ENCODE assay signal across 10 mouse cellular contexts in genomic region chr11:100814498-100814897, GRCm38 (mm10). TPM values are rescaled to one million over a fixed set of nuclear protein-coding genes. Genes with fewer than 3 reads are reported as not detected.
DNase-seq lines count a peak whose midpoint lies in the region; ATAC-seq lines count a peak whose summit lies in the region.
"Had no signal": no experiment of that assay in that cellular context is flagged by ENCODE, and none has a peak within 500 bp of the region (broad histone marks: within the 10 kb centered on the region; RNA-seq: fewer than 3 reads in every experiment).

No protein-coding gene starts in this region.

- H3K27ac ChIP-seq in stomach, embryonic 15.5 days: no peak overlapping the region
- no peak overlapping the region for H3K27ac ChIP-seq in forebrain, embryonic 11.5 days (ENCODE audit: low read depth, low read length)
- no peak overlapping the region for H3K27ac ChIP-seq in hindbrain, embryonic 13.5 days
- H3K27ac ChIP-seq: midbrain, embryonic 12.5 days had no signal

- no peaks in the 10 kb centered on the region for H3K27me3 ChIP-seq in stomach, embryonic 15.5 days (replicated peaks)
- no peaks in the 10 kb centered on the region for H3K27me3 ChIP-seq in forebrain, embryonic 11.5 days (ENCODE audit: control insufficient read depth, insufficient read depth, low read length)
- no peaks in the 10 kb centered on the region for H3K27me3 ChIP-seq in hindbrain, embryonic 13.5 days
- H3K27me3 ChIP-seq: midbrain, embryonic 12.5 days had no signal

- no peaks in the 10 kb centered on the region for H3K9me3 ChIP-seq in stomach, embryonic 15.5 days
- H3K9me3 ChIP-seq in forebrain, embryonic 11.5 days (ENCODE audit: control insufficient read depth, low read length): no peaks in the 10 kb centered on the region; the same call in 1 of the 2 replicates
- H3K9me3 ChIP-seq in hindbrain, embryonic 13.5 days: no peaks in the 10 kb centered on the region

- no peak overlapping the region for H3K4me3 ChIP-seq in stomach, embryonic 15.5 days (replicated peaks)
- H3K4me3 ChIP-seq in forebrain, embryonic 11.5 days (ENCODE audit: low read depth, low read length): no peak overlapping the region
- H3K4me3 ChIP-seq in hindbrain, embryonic 13.5 days: no peak overlapping the region
- H3K4me3 ChIP-seq: midbrain, embryonic 12.5 days had no signal

- no peaks in the 10 kb centered on the region; the same call in 1 of the 2 replicates for H3K4me1 ChIP-seq in stomach, embryonic 15.5 days
- H3K4me1 ChIP-seq in forebrain, embryonic 11.5 days (replicated peaks; ENCODE audit: control insufficient read depth, insufficient read depth, low read length): no peaks in the 10 kb centered on the region
- peaks cover 12% of the 10 kb centered on the region for H3K4me1 ChIP-seq in hindbrain, embryonic 13.5 days (replicated peaks)

- H3K36me3 ChIP-seq in stomach, embryonic 15.5 days: no peaks in the 10 kb centered on the region
- no peaks in the 10 kb centered on the region for H3K36me3 ChIP-seq in forebrain, embryonic 11.5 days (ENCODE audit: control insufficient read depth, insufficient read depth, low read length)
- H3K36me3 ChIP-seq in hindbrain, embryonic 13.5 days: no peaks in the 10 kb centered on the region
- H3K36me3 ChIP-seq: midbrain, embryonic 12.5 days had no signal

- WGBS in stomach, embryonic 15.5 days: 32% methylated on average over 13 of the region's 13 CpGs
- 79% methylated on average over 13 of the region's 13 CpGs for WGBS in forebrain, embryonic 11.5 days
- WGBS in hindbrain, embryonic 13.5 days: 77% methylated on average over 13 of the region's 13 CpGs

- H3K9ac ChIP-seq in stomach, embryonic 15.5 days: no peak overlapping the region
- no peak overlapping the region for H3K9ac ChIP-seq in forebrain, embryonic 11.5 days (ENCODE audit: low read length)
- no peak overlapping the region for H3K9ac ChIP-seq in hindbrain, embryonic 13.5 days
- H3K9ac ChIP-seq: midbrain, embryonic 12.5 days had no signal

- DNase-seq in ovary, adult 18-20 months (ENCODE audit: low spot score): peak; percentile 44
- no peak for DNase-seq in ovary, postnatal 10 days (ENCODE audit: low spot score)
- peak; percentile 86 for DNase-seq in kidney, adult 9 months
- DNase-seq in lung, postnatal 10 days: peak; percentile 82
- no peak for DNase-seq in forebrain, embryonic 11.5 days (ENCODE audit: low spot score)

- peak overlapping the region; percentile 26 for H3K4me2 ChIP-seq in stomach, embryonic 15.5 days
- H3K4me2 ChIP-seq in forebrain, embryonic 11.5 days (ENCODE audit: low read depth, low read length, severe bottlenecking): no peak overlapping the region
- H3K4me2 ChIP-seq in hindbrain, embryonic 13.5 days: no peak overlapping the region
- H3K4me2 ChIP-seq: midbrain, embryonic 12.5 days had no signal

- ATAC-seq in granulocyte monocyte progenitor cell, adult 5-6 weeks (replicated peaks; ENCODE audit: poor library complexity, severe bottlenecking): peak; percentile 81
- peak; percentile 78 for ATAC-seq in stomach, embryonic 15.5 days (ENCODE audit: insufficient read depth, low FRiP score, low read depth)
- no peak for ATAC-seq in forebrain, embryonic 11.5 days (replicated peaks; ENCODE audit: low FRiP score)
- no peak for ATAC-seq in hindbrain, embryonic 13.5 days (ENCODE audit: low FRiP score)

RNA-seq across cellular contexts. Expression of gene Stat5b, which starts 36.0 kb away (rescaled TPM):
- 35.5 and 40.5 TPM in 2 replicates for total RNA-seq in granulocyte monocyte progenitor cell, adult 5-6 weeks (2014; fragmentation: Nextera tagmentation)
- total RNA-seq in granulocyte monocyte progenitor cell, adult 5-6 weeks (2017): 36.8 and 37.1 TPM in 2 replicates
- polyA plus RNA-seq in stomach, embryonic 15.5 days (2015; fragmentation: Nextera tagmentation; extraction: Ambion mirVana): 26.6 and 27.5 TPM in 2 replicates
- polyA plus RNA-seq in forebrain, embryonic 11.5 days (2014; fragmentation: Nextera tagmentation; extraction: Ambion mirVana): 18.7 and 19.1 TPM in 2 replicates
- 14.1 and 15.7 TPM in 2 replicates for polyA plus RNA-seq in hindbrain, embryonic 13.5 days (2015; fragmentation: Nextera tagmentation; extraction: Ambion mirVana)

RNA-seq across cellular contexts. Expression of gene Ghdc, which starts 43.7 kb away (rescaled TPM):
- 1.8 and 1.9 TPM in 2 replicates for total RNA-seq in granulocyte monocyte progenitor cell, adult 5-6 weeks (2014; fragmentation: Nextera tagmentation)
- 3.1 and 3.4 TPM in 2 replicates for total RNA-seq in granulocyte monocyte progenitor cell, adult 5-6 weeks (2017)
- polyA plus RNA-seq in stomach, embryonic 15.5 days (2015; fragmentation: Nextera tagmentation; extraction: Ambion mirVana): 5.5 and 7.3 TPM in 2 replicates
- 2.1 and 2.9 TPM in 2 replicates for polyA plus RNA-seq in forebrain, embryonic 11.5 days (2014; fragmentation: Nextera tagmentation; extraction: Ambion mirVana)
- 3.8 and 5.9 TPM in 2 replicates for polyA plus RNA-seq in hindbrain, embryonic 13.5 days (2015; fragmentation: Nextera tagmentation; extraction: Ambion mirVana)

RNA-seq across cellular contexts. Expression of gene Stat5a, which starts 44.7 kb away (rescaled TPM):
- 33.7 and 36.6 TPM in 2 replicates for total RNA-seq in granulocyte monocyte progenitor cell, adult 5-6 weeks (2014; fragmentation: Nextera tagmentation)
- total RNA-seq in granulocyte monocyte progenitor cell, adult 5-6 weeks (2017): 28.9 and 29.0 TPM in 2 replicates
- polyA plus RNA-seq in stomach, embryonic 15.5 days (2015; fragmentation: Nextera tagmentation; extraction: Ambion mirVana): 8.5 and 9.5 TPM in 2 replicates
- 1.3 and 1.5 TPM in 2 replicates for polyA plus RNA-seq in forebrain, embryonic 11.5 days (2014; fragmentation: Nextera tagmentation; extraction: Ambion mirVana)
- 2.1 and 2.3 TPM in 2 replicates for polyA plus RNA-seq in hindbrain, embryonic 13.5 days (2015; fragmentation: Nextera tagmentation; extraction: Ambion mirVana)

RNA-seq across cellular contexts. Expression of gene Hcrt, which starts 51.8 kb away (rescaled TPM):
- total RNA-seq in granulocyte monocyte progenitor cell, adult 5-6 weeks (2014; fragmentation: Nextera tagmentation): not detected in 2 replicates
- total RNA-seq in granulocyte monocyte progenitor cell, adult 5-6 weeks (2017): not detected in 2 replicates
- polyA plus RNA-seq in stomach, embryonic 15.5 days (2015; fragmentation: Nextera tagmentation; extraction: Ambion mirVana): not detected in 2 replicates
- polyA plus RNA-seq in forebrain, embryonic 11.5 days (2014; fragmentation: Nextera tagmentation; extraction: Ambion mirVana): not detected in 2 replicates
- polyA plus RNA-seq in hindbrain, embryonic 13.5 days (2015; fragmentation: Nextera tagmentation; extraction: Ambion mirVana): 0.42 TPM in 1 of 2 replicates, not detected in the other
- total RNA-seq: G1E had no signal
- polyA plus RNA-seq: G1E; midbrain, embryonic 12.5 days had no signal

RNA-seq across cellular contexts. Expression of gene Kcnh4, which starts 54.8 kb away (rescaled TPM):
- not detected in 2 replicates for total RNA-seq in granulocyte monocyte progenitor cell, adult 5-6 weeks (2014; fragmentation: Nextera tagmentation)
- not detected in 2 replicates for total RNA-seq in granulocyte monocyte progenitor cell, adult 5-6 weeks (2017)
- 0.24 and 0.27 TPM in 2 replicates for polyA plus RNA-seq in stomach, embryonic 15.5 days (2015; fragmentation: Nextera tagmentation; extraction: Ambion mirVana)
- 2.7 and 3.1 TPM in 2 replicates for polyA plus RNA-seq in forebrain, embryonic 11.5 days (2014; fragmentation: Nextera tagmentation; extraction: Ambion mirVana)
- polyA plus RNA-seq in hindbrain, embryonic 13.5 days (2015; fragmentation: Nextera tagmentation; extraction: Ambion mirVana): 7.4 and 7.5 TPM in 2 replicates
- total RNA-seq: G1E had no signal
- polyA plus RNA-seq: G1E had no signal

Comparison
In these comparisons a context has a peak if more than half of its experiments do, and no peak if none do; other contexts are left out.
1. DNase-seq: peak in ovary, adult 18-20 months (single experiment), kidney, adult 9 months (single experiment) and lung, postnatal 10 days (single experiment); none in ovary, postnatal 10 days (single experiment) and forebrain, embryonic 11.5 days (single experiment).
2. ATAC-seq: peak in granulocyte monocyte progenitor cell, adult 5-6 weeks (single experiment) and stomach, embryonic 15.5 days (single experiment); none in forebrain, embryonic 11.5 days (single experiment) and hindbrain, embryonic 13.5 days (single experiment).